Mouse (Mus musculus) frontal cortex, adult 2 months (tissue): ENCODE measurements around the gene Smpd1. TPM values are rescaled to one million over a fixed set of nuclear protein-coding genes. Genes with fewer than 3 reads are reported as not detected.

ENCODE experiments used
- DNase-seq, 2 experiments: peaks; one replicate each; pipeline ENCODE4 v3.0.0; 2022; ENCODE audit warnings: low spot score in 1 of 2; ENCODE audit errors: extremely low spot score in 1 of 2
- polyA plus RNA-seq: library from polyadenylated mRNA; depleted of rRNA; stranded (reverse); fragments of >200 nt; gene quantifications from 2 replicates; pipeline ENCODE4 v1.2.3, GENCODE M21; 2012; rRNA removed

Gene Smpd1
- 79.1 and 84.3 TPM in 2 replicates for polyA plus RNA-seq

GRCm38 (mm10) chr7:105554212-105554942 lies at the start of gene Smpd1:
Smpd1 (plus strand) TSS chr7:105554360.
- DNase-seq = peak; percentile 90 to 91

DNA sequence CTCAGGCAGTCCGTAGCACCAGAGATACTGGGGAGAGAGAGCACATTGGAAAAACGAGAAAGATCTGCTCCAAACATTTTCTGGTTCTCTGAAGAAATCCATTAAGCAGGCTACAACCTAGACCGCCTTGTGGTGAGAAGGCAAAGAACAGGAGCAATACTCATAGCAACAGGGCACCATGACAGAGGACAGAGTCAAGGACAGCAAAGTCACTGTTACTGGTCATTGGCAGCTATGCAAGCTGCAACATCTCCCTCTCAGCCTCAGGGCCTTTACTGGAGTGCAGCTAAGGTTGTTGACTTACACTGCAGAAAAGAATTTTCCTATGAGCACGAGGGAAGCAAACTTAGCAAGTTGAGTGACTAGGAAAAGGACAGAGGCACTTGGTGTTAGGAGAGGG lies 46.9 kb upstream of the Smpd1 start:
- DNase-seq = no peak

DNA sequence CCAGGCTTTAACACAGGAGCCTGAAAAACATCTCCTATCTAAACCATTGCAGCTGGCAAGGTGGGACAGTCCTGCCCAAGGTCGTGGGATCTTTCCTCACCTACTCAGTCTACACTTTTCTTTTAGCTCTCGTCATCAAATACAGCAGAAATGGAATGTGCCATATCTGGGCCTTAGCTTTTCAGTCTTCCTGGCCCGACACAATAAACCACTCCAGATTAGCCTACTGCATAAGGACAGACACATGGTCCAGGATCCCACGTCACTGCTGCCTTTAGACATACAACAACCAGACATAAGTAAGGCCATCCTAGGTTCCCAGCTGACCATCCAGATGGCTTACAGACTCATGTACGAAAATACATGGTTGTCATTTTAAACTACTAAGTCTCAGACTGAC lies 44.0 kb upstream of the Smpd1 start:
- peak in 1 of 2 experiments; percentile 59 for DNase-seq

GRCm38 (mm10) chr7:105513845-105514291 lies 40.3 kb upstream of the Smpd1 start:
- DNase-seq = no peak

DNA sequence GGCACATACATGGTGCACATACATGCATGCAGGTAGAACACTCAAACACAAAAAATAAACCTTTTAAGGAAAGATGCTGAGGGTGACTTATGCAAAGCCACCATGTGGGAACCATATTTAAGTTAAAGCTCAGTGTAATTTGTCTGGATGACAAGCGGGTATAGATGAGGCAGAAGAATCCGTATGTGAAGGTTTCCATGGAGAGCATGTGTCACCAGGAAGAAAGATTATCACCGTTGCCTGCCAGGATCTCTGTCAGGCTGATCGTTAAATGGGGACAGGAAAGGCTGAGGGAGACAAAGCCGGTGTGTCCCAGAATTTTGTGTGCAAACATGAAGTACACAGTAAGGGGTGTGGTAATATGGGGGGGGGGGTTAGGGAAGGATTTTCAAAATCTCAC lies 39.6 kb upstream of the Smpd1 start:
- DNase-seq = no peak

DNA sequence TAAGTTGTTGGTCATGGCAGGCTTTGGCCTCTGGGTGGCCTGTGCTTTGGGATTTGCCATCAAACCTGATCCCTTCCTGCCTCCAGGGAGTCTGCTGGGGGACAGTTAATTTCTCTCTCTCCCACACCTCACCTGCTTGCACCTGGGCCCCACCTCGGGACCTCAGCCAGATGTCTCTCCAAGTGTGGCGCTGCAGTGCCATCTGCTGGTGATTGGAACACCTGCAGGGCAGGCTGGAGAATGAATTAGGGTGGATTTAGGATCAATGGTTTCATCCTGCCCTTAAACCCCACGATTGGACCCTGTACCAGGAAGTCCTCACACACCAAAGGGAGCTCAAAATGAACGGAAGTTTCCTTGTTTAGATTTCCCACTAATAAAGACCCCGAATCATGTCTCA lies 39.0 kb upstream of the Smpd1 start:
- DNase-seq = peak in 1 of 2 experiments; percentile 82

DNA sequence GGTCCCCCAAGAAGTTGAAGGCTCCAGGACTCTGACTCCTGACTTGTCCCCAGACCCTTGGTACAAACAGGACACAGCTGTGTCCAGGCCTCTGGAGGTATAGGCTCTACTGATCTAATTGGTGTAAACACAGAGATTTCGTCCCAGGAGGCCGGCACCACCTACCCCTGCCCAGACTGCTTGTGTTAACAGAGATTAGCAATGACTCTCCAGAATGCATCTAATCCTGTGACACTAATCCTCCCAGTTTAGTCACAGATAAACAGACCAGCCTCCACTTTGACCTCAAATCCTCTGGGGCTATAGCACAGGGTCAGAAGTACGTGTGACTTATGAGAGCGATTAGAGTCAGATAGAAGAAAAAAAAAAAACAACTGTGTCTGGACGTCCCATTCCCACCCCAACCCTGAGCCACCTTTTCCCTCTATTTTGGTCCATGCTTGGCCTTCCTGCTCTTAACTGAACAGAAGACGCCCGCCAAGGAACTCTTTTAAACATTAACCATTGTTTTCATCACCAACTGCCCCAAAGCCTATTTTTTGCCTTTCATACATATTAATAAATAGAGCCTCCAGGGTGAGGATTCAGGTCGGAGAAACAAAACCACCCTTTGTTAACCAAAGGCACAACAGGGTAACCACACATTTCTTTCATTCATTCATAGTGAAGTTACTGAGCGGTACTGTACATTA lies 37.3 kb upstream of the Smpd1 start:
- DNase-seq = no peak

- peak; percentile 93 to 95 for DNase-seq
These were observed 34.8 kb upstream of the Smpd1 start for GRCm38 (mm10) chr7:105519336-105519735.

DNA sequence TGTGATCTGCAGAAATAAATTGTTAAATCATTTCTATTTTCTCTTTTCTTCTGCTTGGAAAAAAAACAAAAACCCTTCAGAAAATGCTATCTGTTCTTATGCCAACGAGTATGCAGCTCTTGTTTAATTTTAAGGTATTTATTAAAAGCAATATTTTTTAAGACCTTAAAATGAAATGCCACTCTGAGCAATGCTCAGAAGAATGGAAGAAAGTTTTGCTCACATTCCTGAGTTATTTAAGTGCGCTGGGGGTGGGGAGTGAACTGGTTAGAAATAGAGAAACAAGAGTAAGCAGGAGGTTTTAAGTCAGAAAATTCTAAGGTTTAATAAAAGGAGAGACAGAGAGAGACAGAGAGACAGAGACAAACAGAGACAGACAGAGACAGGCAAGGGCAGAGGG lies 34.4 kb upstream of the Smpd1 start:
- peak in 1 of 2 experiments; percentile 67 for DNase-seq

DNA sequence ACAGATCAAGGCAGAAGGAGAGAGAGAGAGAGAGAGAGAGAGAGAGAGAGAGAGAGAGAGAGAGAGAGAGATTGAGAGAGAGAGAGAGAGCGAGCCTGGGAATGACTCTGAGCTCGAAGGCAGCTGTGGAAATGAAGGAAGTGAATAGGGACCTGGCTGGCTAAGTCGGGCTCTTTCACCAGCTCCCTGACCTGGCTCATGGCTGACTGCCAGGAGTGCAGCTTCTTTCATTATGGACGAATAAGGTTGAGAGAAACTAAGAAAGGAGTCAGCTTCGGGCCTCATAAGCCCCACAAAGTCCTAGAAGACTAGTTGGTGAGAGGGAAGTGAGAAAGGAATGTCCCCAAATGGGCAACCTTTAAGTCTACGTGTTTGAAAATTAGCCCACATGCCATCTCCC lies 34.0 kb upstream of the Smpd1 start:
- no peak for DNase-seq

DNA sequence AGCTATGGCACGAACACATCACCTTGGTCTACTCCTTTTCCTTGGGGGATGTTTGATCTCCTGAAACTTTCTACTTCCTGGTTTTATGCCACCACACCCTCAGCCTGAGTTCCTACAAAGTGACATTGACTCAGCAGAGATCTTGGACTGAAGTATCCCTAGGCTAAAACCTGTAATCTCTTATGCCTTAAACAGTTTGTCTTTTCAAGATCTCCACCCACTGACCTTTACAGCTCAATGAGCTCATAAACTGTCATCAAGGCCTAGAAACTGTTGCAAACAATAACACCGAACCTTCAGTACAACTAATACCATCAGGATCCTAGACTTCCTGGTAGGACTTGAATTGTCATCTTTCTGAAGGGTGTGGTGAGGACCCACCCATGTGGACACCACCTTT lies 29.9 kb upstream of the Smpd1 start:
- DNase-seq = no peak

- peak in 1 of 2 experiments; percentile 82 for DNase-seq
These were observed 26.7 kb upstream of the Smpd1 start for GRCm38 (mm10) chr7:105527306-105527937.

- DNase-seq = no peak
These were observed 26.1 kb upstream of the Smpd1 start for GRCm38 (mm10) chr7:105528094-105528493.

DNA sequence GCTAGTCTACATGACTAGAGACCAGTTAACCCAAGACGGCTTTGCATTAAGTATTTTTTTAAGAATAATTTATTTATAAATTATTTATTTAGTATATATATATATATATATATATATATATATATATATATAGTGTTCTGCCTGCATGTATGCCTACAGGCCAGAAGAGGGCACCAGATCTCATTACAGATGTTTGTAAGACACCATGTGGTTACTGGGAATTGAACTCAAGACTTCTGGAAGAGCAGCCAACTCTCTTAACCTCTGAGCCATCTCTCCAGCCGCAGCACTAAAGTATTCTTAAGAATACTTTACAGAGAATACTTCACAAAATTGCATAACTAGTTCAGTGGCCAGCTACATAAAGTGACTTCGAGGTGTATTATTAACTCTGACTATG lies 20.0 kb upstream of the Smpd1 start:
- DNase-seq = no peak

- DNase-seq = no peak
These were observed 8.2 kb upstream of the Smpd1 start for GRCm38 (mm10) chr7:105545986-105546385.

DNA sequence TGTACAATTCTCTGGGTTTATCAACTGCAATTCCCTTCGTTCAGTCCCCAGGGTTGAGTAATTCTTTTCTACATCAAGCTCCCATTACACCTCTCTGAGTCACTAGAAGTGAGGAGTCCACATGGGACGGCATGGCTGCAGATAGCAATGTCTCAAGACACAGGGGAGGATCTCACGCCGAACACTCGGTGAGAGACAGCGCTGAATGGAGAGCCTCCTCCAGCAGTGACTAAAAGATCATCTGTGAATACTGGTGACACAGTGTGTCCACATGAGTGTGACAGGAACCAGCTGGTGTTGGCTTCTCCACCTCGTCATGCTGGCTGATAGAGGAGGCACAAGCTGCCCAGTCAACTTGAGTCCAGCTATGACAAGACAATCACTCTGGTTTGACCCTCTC lies 6.2 kb upstream of the Smpd1 start:
- no peak for DNase-seq

DNA sequence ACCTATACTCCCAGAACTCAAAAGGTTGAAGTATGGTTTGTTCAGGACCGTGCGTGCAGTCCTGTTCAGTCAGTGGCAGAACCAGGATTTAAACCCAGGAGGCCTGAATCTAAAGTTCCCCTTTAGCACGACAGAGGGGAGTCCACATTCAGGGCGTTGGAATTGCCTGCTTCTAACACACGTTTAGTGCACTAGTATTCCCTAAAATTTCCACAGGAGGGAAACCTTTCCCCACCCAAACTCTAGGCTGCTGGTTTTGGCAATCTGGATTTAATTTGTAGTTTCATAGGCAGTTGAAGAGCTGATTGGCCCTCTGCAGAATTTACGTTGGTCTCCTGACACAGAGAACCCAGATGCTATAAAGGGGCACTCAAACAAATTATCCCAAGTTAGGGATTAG lies 5.1 kb upstream of the Smpd1 start:
- peak in 1 of 2 experiments; percentile 77 for DNase-seq

GRCm38 (mm10) chr7:105553456-105554211 lies 526 bp upstream of the Smpd1 start:
- no peak for DNase-seq

DNA sequence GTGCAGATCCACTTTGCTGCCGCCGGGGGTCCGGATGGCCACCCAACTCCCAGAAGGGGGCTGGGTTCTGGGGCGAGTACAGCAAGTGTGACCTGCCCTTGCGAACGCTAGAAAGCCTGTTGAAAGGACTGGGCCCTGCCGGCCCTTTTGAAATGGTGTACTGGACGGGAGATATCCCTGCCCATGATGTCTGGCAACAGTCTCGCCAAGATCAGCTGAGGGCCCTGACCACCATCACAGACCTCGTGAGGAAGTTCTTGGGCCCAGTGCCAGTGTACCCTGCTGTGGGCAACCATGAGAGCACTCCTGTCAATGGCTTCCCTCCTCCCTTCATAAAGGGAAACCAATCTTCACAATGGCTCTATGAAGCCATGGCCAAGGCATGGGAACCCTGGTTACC lies 1.4 kb downstream of the Smpd1 start:
- no peak for DNase-seq

DNA sequence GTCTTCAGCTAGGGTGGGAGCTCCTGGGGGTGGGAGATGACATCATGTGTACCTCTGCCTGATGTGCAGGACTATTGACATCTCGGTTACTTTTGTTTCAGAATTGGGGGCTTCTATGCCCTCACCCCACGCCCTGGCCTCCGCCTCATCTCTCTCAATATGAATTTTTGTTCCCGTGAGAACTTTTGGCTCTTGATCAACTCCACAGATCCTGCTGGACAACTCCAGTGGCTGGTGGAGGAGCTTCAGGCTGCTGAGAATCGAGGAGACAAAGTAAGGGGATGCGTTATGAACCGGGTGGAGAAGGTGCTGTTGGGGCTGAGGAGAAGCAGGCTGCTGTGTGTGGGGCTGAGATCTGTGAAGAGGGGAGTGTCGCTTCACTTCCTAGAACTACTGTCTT lies 2.2 kb downstream of the Smpd1 start:
- DNase-seq = no peak

GRCm38 (mm10) chr7:105557671-105558070 lies 3.5 kb downstream of the Smpd1 start:
- no peak for DNase-seq
